Mouse (Mus musculus) cerebellum, adult 18-20 months (tissue): ENCODE measurements around the gene Mrvi1.
A peak's percentile ranks its signal among the peaks of the same experiment; 100 is the strongest.

Experiments used
- DNase-seq, 2 experiments: peaks; one replicate each; pipeline ENCODE4 v3.0.0; 2021

Mrvi1 gene

GRCm38 (mm10) chr7:110876965-110877364, 105.3 kb downstream of the Mrvi1 start:
- no peak for DNase-seq

GRCm38 (mm10) chr7:110868807-110869206, 113.5 kb downstream of the Mrvi1 start:
- DNase-seq = no peak

- no peak for DNase-seq
These were observed 115.1 kb downstream of the Mrvi1 start for GRCm38 (mm10) chr7:110867116-110867515.

GRCm38 (mm10) chr7:110866021-110866420, 116.2 kb downstream of the Mrvi1 start:
- no peak for DNase-seq

- DNase-seq = no peak
These were observed 116.7 kb downstream of the Mrvi1 start for GRCm38 (mm10) chr7:110865570-110865969.

- no peak for DNase-seq
These were observed 117.2 kb downstream of the Mrvi1 start for GRCm38 (mm10) chr7:110865038-110865437.

GRCm38 (mm10) chr7:110862751-110863289, 119.4 kb downstream of the Mrvi1 start, which contains the start of gene Lyve1:
TSS of gene Lyve1 (minus strand) at chr7:110863239.
- DNase-seq = no peak

GRCm38 (mm10) chr7:110860129-110860528, 122.1 kb downstream of the Mrvi1 start:
- no peak for DNase-seq

- no peak for DNase-seq
These were observed 126.7 kb downstream of the Mrvi1 start for GRCm38 (mm10) chr7:110855604-110856003.

- DNase-seq = no peak
These were observed 127.2 kb downstream of the Mrvi1 start for GRCm38 (mm10) chr7:110854927-110855546.

GRCm38 (mm10) chr7:110854519-110854918, 127.7 kb downstream of the Mrvi1 start:
- DNase-seq = no peak

- no peak for DNase-seq
These were observed 128.7 kb downstream of the Mrvi1 start for GRCm38 (mm10) chr7:110853611-110854010.

- no peak for DNase-seq
These were observed 130.6 kb downstream of the Mrvi1 start for GRCm38 (mm10) chr7:110851541-110852203.

- no peak for DNase-seq
These were observed 133.9 kb downstream of the Mrvi1 start for GRCm38 (mm10) chr7:110848371-110848770.

- no peak for DNase-seq
These were observed 134.9 kb downstream of the Mrvi1 start for GRCm38 (mm10) chr7:110847321-110847720.

- peak; percentile 92 to 95 for DNase-seq
These were observed 138.1 kb downstream of the Mrvi1 start, which contains the start of gene Rnf141 for GRCm38 (mm10) chr7:110843916-110844874. TSS of gene Rnf141 (minus strand) at chr7:110844457.

GRCm38 (mm10) chr7:110840332-110840731, 141.9 kb downstream of the Mrvi1 start:
- no peak for DNase-seq

- DNase-seq = no peak
These were observed 147.7 kb downstream of the Mrvi1 start for GRCm38 (mm10) chr7:110834522-110834921.

- DNase-seq = no peak
These were observed 148.2 kb downstream of the Mrvi1 start for GRCm38 (mm10) chr7:110834018-110834417.

- DNase-seq = no peak
These were observed 149.2 kb downstream of the Mrvi1 start for GRCm38 (mm10) chr7:110833024-110833423.

GRCm38 (mm10) chr7:110823995-110824953, 158.0 kb downstream of the Mrvi1 start:
- DNase-seq = no peak

GRCm38 (mm10) chr7:110823593-110823992, 158.7 kb downstream of the Mrvi1 start:
- no peak for DNase-seq
